In the genomic region with DNA sequence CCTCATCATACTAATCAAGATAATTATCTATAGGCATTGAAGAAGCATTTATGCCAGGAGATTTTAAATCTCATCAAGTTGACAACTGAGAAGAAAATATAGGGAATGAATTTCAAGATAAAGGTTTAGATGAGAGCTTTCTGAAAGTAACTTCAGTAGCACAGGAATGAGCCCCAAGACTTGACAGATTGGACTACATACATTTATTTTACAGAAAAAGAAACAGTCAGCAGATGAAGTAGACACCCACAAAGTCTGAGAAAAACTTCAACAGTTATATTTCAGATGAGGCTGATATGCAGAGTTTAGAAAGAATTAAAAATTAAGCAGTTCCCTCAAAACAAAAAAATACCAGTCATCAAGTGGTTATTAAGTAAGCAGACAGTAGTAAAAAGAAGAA, we compare ENCODE assay signal across 28 mouse cellular contexts.
"Had no signal": no experiment of that assay in that cellular context is flagged by ENCODE, and none has a peak within 500 bp of the region (broad histone marks: within the 10 kb centered on the region; RNA-seq: fewer than 3 reads in every experiment).

No protein-coding gene starts in this region.

- ATAC-seq: forebrain, embryonic 13.5 days; forebrain, embryonic 14.5 days; forebrain, embryonic 15.5 days; forebrain, embryonic 16.5 days; forebrain, postnatal 0 days had no signal

- H3K27ac ChIP-seq: embryonic facial prominence, embryonic 10.5 days; embryonic facial prominence, embryonic 12.5 days; embryonic facial prominence, embryonic 13.5 days; embryonic facial prominence, embryonic 15.5 days; forebrain, embryonic 10.5 days; forebrain, embryonic 12.5 days; forebrain, embryonic 13.5 days; forebrain, embryonic 15.5 days; gastrocnemius, adult 2 months; heart, adult 2 months had no signal

- DNase-seq: cerebellum, adult 8-10 months; cerebellum, adult 9-10 months; cerebellum, adult 9-11 months; cerebellum, postnatal 10 days; cerebellum, postnatal 14 days; cerebellum, postnatal 25 days; cerebellum, postnatal 36 days; embryo, embryonic 11 days; forebrain, postnatal 0 days; gastrocnemius, adult 2 months; gastrocnemius, postnatal 10 days; gastrocnemius, postnatal 14 days; gastrocnemius, postnatal 25 days; gastrocnemius, postnatal 36 days; heart, adult 11 months; heart, adult 18-20 months; heart, adult 2 months had no signal

- H3K4me3 ChIP-seq: embryonic facial prominence, embryonic 10.5 days; embryonic facial prominence, embryonic 12.5 days; embryonic facial prominence, embryonic 13.5 days; embryonic facial prominence, embryonic 15.5 days; erythroblast, embryonic 14.5 days; forebrain, embryonic 10.5 days; forebrain, embryonic 12.5 days; forebrain, embryonic 13.5 days; forebrain, embryonic 15.5 days; gastrocnemius, adult 2 months; heart, adult 2 months had no signal
